Mouse (Mus musculus) adrenal gland, postnatal 4 days (tissue): ENCODE measurements at regions not wholly inside any gene's neighbourhood (a gene's known extent, or its start where the extent isn't known, plus 50 kb on each side); places are given as distances from the start of the nearest gene placed in this dataset.

Experiments used
- DNase-seq, 2 experiments: peaks; one replicate each; pipeline ENCODE4 v3.0.0; 2021 to 2022; ENCODE audit warnings: low spot score in 2 of 2, mixed read lengths in 2 of 2

DNA sequence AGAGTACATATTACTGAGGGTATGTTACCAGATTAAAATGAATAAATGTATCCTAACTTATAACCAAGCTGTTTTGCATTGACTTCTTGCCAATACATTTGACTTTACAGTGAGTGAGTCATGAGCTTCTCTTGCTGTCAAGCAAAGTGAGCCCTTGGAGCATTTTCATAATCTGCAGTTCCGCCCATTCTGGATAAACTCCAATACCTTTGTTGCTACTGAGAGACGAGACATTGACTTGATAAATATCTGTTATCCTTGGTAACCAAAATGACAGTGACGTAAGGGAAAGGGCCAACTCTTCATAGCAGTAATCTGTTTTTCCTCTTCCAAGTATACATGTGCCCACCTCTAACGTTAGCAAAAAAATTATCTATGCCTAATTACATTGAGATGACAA, 923.0 kb downstream of the Grm8 start:
- DNase-seq = peak in 1 of 2 experiments; percentile 6

GRCm38 (mm10) chr6:27161643-27162042, 973.3 kb downstream of the Grm8 start:
- no peak for DNase-seq
